Mouse (Mus musculus): ENCODE results near the gene Cphx1. TPM values are rescaled to one million over a fixed set of nuclear protein-coding genes. Genes with fewer than 3 reads are reported as not detected.
"Not testable (repeated sequence)": the region's sequence is repeated elsewhere in the genome, so short reads cannot be mapped to it uniquely, and the experiment has no call there.

Gene Cphx1
- not detected in 2 replicates for polyA plus RNA-seq (2014; fragmentation: Nextera tagmentation; extraction: Ambion mirVana)

- WGBS, result no CpG with 5 or more reads among the region's 8 CpGs
- not testable (repeated sequence) for ATAC-seq (replicated peaks; ENCODE audit: low FRiP score, low TSS enrichment, low read depth)
Observed at GRCm38 (mm10) chr14:25938004-25938403, at the start of gene Cphx1. Gene Cphx1 (plus strand): TSS chr14:25938304.

GRCm38 (mm10) chr14:25894566-25894965 is 43.5 kb upstream of the Cphx1 start:
- H3K36me3 ChIP-seq (ENCODE audit: control insufficient read depth, insufficient read depth, low read length); H3K27ac ChIP-seq (ENCODE audit: low read depth); H3K27me3 ChIP-seq (replicated peaks; ENCODE audit: control insufficient read depth, insufficient read depth, low read length); H3K4me2 ChIP-seq (ENCODE audit: low read length); H3K4me1 ChIP-seq (replicated peaks; ENCODE audit: control insufficient read depth, insufficient read depth, low read length); H3K9ac ChIP-seq (ENCODE audit: low read length); H3K4me3 ChIP-seq (ENCODE audit: low read depth, low read length); H3K9me3 ChIP-seq (ENCODE audit: control insufficient read depth, low read length); DNase-seq (ENCODE audit: low spot score): not testable (repeated sequence)
- no CpG with 5 or more reads among the region's 3 CpGs for WGBS
- ATAC-seq (replicated peaks; ENCODE audit: low FRiP score, low TSS enrichment, low read depth), result peak; percentile 58; the same call in 1 of the 2 replicates

More at GRCm38 (mm10) chr14:25938004-25938403, at the start of gene Cphx1:
- H3K4me2 ChIP-seq (ENCODE audit: low read length); H3K27ac ChIP-seq (ENCODE audit: low read depth); H3K27me3 ChIP-seq (replicated peaks; ENCODE audit: control insufficient read depth, insufficient read depth, low read length); H3K9me3 ChIP-seq (ENCODE audit: control insufficient read depth, low read length); H3K36me3 ChIP-seq (ENCODE audit: control insufficient read depth, insufficient read depth, low read length); DNase-seq (ENCODE audit: low spot score); H3K4me1 ChIP-seq (replicated peaks; ENCODE audit: control insufficient read depth, insufficient read depth, low read length); H3K9ac ChIP-seq (ENCODE audit: low read length); H3K4me3 ChIP-seq (ENCODE audit: low read depth, low read length): not testable (repeated sequence)

DNA sequence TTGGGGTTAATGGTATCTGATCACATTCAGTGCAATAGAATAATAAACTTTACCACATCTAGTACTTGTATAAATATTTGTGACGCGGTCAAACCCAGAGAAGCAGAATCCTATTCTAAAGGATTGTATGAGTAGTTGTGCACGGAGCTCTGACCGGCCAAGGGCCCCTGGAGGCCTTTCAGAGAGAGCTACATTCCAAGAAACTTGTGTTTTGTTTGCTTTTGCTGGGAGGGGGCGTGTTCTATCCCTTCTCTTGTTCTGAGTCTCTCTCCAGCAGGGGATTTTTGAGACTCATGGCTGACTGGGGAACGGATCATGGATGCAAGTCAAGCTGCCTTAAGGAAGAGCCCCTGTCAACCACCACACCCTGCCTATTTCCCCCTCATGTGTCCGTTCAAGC is 42.4 kb upstream of the Cphx1 start:
- H3K27ac ChIP-seq (ENCODE audit: low read depth); H3K4me2 ChIP-seq (ENCODE audit: low read length); H3K36me3 ChIP-seq (ENCODE audit: control insufficient read depth, insufficient read depth, low read length); H3K9ac ChIP-seq (ENCODE audit: low read length); H3K27me3 ChIP-seq (replicated peaks; ENCODE audit: control insufficient read depth, insufficient read depth, low read length); H3K9me3 ChIP-seq (ENCODE audit: control insufficient read depth, low read length); H3K4me3 ChIP-seq (ENCODE audit: low read depth, low read length); DNase-seq (ENCODE audit: low spot score); H3K4me1 ChIP-seq (replicated peaks; ENCODE audit: control insufficient read depth, insufficient read depth, low read length); ATAC-seq (replicated peaks; ENCODE audit: low FRiP score, low TSS enrichment, low read depth): not testable (repeated sequence)
- no CpG with 5 or more reads among the region's 7 CpGs for WGBS

DNA sequence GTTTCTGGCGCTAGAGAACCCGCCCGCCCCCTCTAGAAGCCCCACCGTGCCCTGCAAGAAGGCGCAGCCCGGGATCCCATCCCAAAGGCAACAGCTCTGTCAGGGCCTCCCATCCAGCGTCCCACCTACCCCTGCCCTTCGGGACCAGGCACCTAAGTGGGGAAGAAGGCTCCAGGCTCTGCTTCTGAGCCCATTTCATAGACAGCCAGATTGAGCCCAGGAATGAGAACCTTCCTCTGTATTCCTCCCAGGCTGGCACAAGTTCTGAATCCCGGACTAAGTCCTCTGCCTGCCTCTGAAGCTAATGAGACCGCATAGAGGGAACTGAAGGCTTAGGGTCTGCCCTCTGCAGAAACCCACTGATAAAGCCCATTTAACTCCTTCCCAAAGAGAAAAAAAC is 35.1 kb upstream of the Cphx1 start, which contains the start of gene Plac9a:
TSS of gene Plac9a (minus strand) at position 101 of the 400 bp plus-strand sequence.
- not testable (repeated sequence) for H3K9ac ChIP-seq (ENCODE audit: low read length); H3K27me3 ChIP-seq (replicated peaks; ENCODE audit: control insufficient read depth, insufficient read depth, low read length); H3K9me3 ChIP-seq (ENCODE audit: control insufficient read depth, low read length); H3K27ac ChIP-seq (ENCODE audit: low read depth); H3K4me1 ChIP-seq (replicated peaks; ENCODE audit: control insufficient read depth, insufficient read depth, low read length); H3K4me3 ChIP-seq (ENCODE audit: low read depth, low read length); H3K36me3 ChIP-seq (ENCODE audit: control insufficient read depth, insufficient read depth, low read length); H3K4me2 ChIP-seq (ENCODE audit: low read length); ATAC-seq (replicated peaks; ENCODE audit: low FRiP score, low TSS enrichment, low read depth); DNase-seq (ENCODE audit: low spot score)
- WGBS, result no CpG with 5 or more reads among the region's 10 CpGs

DNA sequence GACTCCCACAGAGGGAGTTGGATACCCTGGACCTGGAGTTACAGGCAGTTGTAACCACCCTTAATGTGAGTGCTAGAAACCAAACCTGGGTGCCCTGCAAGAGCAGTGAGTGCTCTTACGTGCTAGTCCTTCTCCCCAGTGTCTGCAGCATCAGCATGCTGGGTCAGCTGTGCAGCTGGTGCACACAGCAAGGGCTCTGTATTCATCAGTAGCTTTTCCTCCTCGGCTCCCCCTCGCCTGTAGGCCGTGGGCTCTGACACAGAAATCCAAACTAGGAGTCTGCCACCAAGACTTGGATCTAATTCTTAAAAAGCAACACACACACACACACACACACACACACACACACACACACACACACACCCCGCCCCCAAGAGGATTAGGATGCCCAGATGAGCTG is 32.9 kb upstream of the Cphx1 start:
- WGBS, result 82% methylated on average over 1 of the region's 5 CpGs
- not testable (repeated sequence) for H3K9ac ChIP-seq (ENCODE audit: low read length); H3K4me1 ChIP-seq (replicated peaks; ENCODE audit: control insufficient read depth, insufficient read depth, low read length); H3K4me2 ChIP-seq (ENCODE audit: low read length); H3K9me3 ChIP-seq (ENCODE audit: control insufficient read depth, low read length); H3K36me3 ChIP-seq (ENCODE audit: control insufficient read depth, insufficient read depth, low read length); H3K27me3 ChIP-seq (replicated peaks; ENCODE audit: control insufficient read depth, insufficient read depth, low read length); H3K27ac ChIP-seq (ENCODE audit: low read depth); ATAC-seq (replicated peaks; ENCODE audit: low FRiP score, low TSS enrichment, low read depth); DNase-seq (ENCODE audit: low spot score); H3K4me3 ChIP-seq (ENCODE audit: low read depth, low read length)

- H3K27me3 ChIP-seq (replicated peaks; ENCODE audit: control insufficient read depth, insufficient read depth, low read length); H3K9ac ChIP-seq (ENCODE audit: low read length); H3K27ac ChIP-seq (ENCODE audit: low read depth); H3K4me3 ChIP-seq (ENCODE audit: low read depth, low read length); H3K4me2 ChIP-seq (ENCODE audit: low read length); H3K4me1 ChIP-seq (replicated peaks; ENCODE audit: control insufficient read depth, insufficient read depth, low read length); H3K9me3 ChIP-seq (ENCODE audit: control insufficient read depth, low read length); ATAC-seq (replicated peaks; ENCODE audit: low FRiP score, low TSS enrichment, low read depth); DNase-seq (ENCODE audit: low spot score); H3K36me3 ChIP-seq (ENCODE audit: control insufficient read depth, insufficient read depth, low read length): not testable (repeated sequence)
- whole genome bisulfite sequencing, result no CpG with 5 or more reads among the region's 9 CpGs
Observed at GRCm38 (mm10) chr14:25907272-25907671, 30.8 kb upstream of the Cphx1 start.

- not testable (repeated sequence) for H3K36me3 ChIP-seq (ENCODE audit: control insufficient read depth, insufficient read depth, low read length); H3K4me1 ChIP-seq (replicated peaks; ENCODE audit: control insufficient read depth, insufficient read depth, low read length); H3K27me3 ChIP-seq (replicated peaks; ENCODE audit: control insufficient read depth, insufficient read depth, low read length); H3K9ac ChIP-seq (ENCODE audit: low read length); H3K4me3 ChIP-seq (ENCODE audit: low read depth, low read length); H3K4me2 ChIP-seq (ENCODE audit: low read length); DNase-seq (ENCODE audit: low spot score); H3K27ac ChIP-seq (ENCODE audit: low read depth); H3K9me3 ChIP-seq (ENCODE audit: control insufficient read depth, low read length); ATAC-seq (replicated peaks; ENCODE audit: low FRiP score, low TSS enrichment, low read depth)
- WGBS, result no CpG with 5 or more reads among the region's 8 CpGs
Observed at GRCm38 (mm10) chr14:25908976-25909375, 29.1 kb upstream of the Cphx1 start.

- WGBS, result no CpG with 5 or more reads among the region's 5 CpGs
- H3K4me2 ChIP-seq (ENCODE audit: low read length); H3K27ac ChIP-seq (ENCODE audit: low read depth); H3K9me3 ChIP-seq (ENCODE audit: control insufficient read depth, low read length); H3K36me3 ChIP-seq (ENCODE audit: control insufficient read depth, insufficient read depth, low read length); H3K4me3 ChIP-seq (ENCODE audit: low read depth, low read length); ATAC-seq (replicated peaks; ENCODE audit: low FRiP score, low TSS enrichment, low read depth); DNase-seq (ENCODE audit: low spot score); H3K9ac ChIP-seq (ENCODE audit: low read length); H3K4me1 ChIP-seq (replicated peaks; ENCODE audit: control insufficient read depth, insufficient read depth, low read length); H3K27me3 ChIP-seq (replicated peaks; ENCODE audit: control insufficient read depth, insufficient read depth, low read length): not testable (repeated sequence)
Observed at GRCm38 (mm10) chr14:25918427-25919170, 19.5 kb upstream of the Cphx1 start.

Measured in intestine, embryonic 14.5 days (tissue).